Mouse (Mus musculus): ENCODE measurements around the gene E430018J23Rik. TPM values are rescaled to one million over a fixed set of nuclear protein-coding genes. Genes with fewer than 3 reads are reported as not detected.

The E430018J23Rik gene
- total and polyA plus RNA-seq, 3 experiments: 3.1 to 4.0 (median 3.5) TPM

- H3K9ac ChIP-seq (ENCODE audit: low read depth, low read length): peak within 1 kb of the TSS; percentile 91
- H3K36me3 ChIP-seq (ENCODE audit: control insufficient read depth, insufficient read depth, low read length): peaks cover 4% of the 10 kb centered on the region
- no peak for TF ChIP-seq CTCF (IDR thresholded peaks at IDR 0.05)
- peak; percentile 93 for TF ChIP-seq POLR2A (IDR thresholded peaks at IDR 0.05; ENCODE audit: insufficient read depth, low read depth, low read length)
- peak; percentile 45; the same call in 1 of the 2 replicates for TF ChIP-seq EP300 (IDR thresholded peaks at IDR 0.05; ENCODE audit: insufficient read depth, low read depth, low read length)
- WGBS: under 1% methylated on average over 71 of the region's 76 CpGs
- intact Hi-C loops (cut with DNase I): loop anchor here (2.0 to 5.0 kb wide), 2 partner anchors 91 to 267 kb away; no protein-coding TSS in a partner anchor
- DNase-seq: peak; percentile 95 to 97
- H3K4me3 ChIP-seq: peak within 1 kb of the TSS; percentile 96
- H3K27me3 ChIP-seq (ENCODE audit: control insufficient read depth, insufficient read depth, low read length): no peaks in the 10 kb centered on the region
- no peaks in the 10 kb centered on the region for H3K4me1 ChIP-seq (ENCODE audit: control insufficient read depth, insufficient read depth, low read length)
- H3K79me2 ChIP-seq (replicated peaks; ENCODE audit: control insufficient read depth, insufficient read depth, low read length): 0 out of 2 replicates have a peak, but pooled peaks cover 2% of the 10 kb centered on the region
- peak within 1 kb of the TSS; percentile 100 for H3K27ac ChIP-seq
Observed at GRCm38 (mm10) chr7:127345512-127346325, 47.7 kb downstream of the E430018J23Rik start, which contains the start of gene Zfp768. Gene Zfp768, minus strand, starts transcription at chr7:127345589.

DNA sequence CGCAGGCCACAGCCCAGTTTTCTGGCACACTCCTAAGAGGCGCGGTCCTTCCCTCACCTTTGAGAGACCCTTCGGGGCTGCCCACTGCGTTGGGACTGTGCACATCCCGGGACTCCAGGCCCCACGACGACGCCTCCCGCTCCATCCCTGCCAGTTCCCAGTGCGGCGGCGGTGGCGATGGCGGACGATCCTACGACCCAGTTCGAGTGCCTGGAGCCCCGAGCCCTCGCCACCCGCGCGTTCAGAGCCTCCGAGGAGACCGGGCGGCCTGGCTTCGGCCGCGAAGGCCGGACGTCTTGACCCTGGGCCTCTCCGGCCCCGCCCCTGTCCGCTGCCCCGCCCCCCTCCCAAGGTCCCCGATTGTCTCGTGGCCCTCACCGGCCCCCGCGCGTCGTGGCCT, 48.3 kb downstream of the E430018J23Rik start:
- intact Hi-C loops (cut with DNase I): loop anchor here (2.0 to 5.0 kb wide), 2 partner anchors 90 to 267 kb away; no protein-coding TSS in a partner anchor
- DNase-seq: no peak
- Histone ChIP-seq H3K4me1 (ENCODE audit: control insufficient read depth, insufficient read depth, low read length) (no peaks in the 10 kb centered on the region), H3K4me3 (peak overlapping the region; percentile 96), H3K27ac (peak overlapping the region; percentile 100), H3K79me2 (replicated peaks; ENCODE audit: control insufficient read depth, insufficient read depth, low read length) (0 out of 2 replicates have a peak, but pooled peaks cover 2% of the 10 kb centered on the region), H3K9ac (ENCODE audit: low read depth, low read length) (peak overlapping the region; percentile 91), H3K36me3 (ENCODE audit: control insufficient read depth, insufficient read depth, low read length) (peaks cover 4% of the 10 kb centered on the region), H3K27me3 (ENCODE audit: control insufficient read depth, insufficient read depth, low read length) (no peaks in the 10 kb centered on the region)
- TF ChIP-seq EP300 (IDR thresholded peaks at IDR 0.05; ENCODE audit: insufficient read depth, low read depth, low read length) (no peak), POLR2A (IDR thresholded peaks at IDR 0.05; ENCODE audit: insufficient read depth, low read depth, low read length) (peak; percentile 59)
- WGBS: under 1% methylated on average over 42 of the region's 42 CpGs

DNA sequence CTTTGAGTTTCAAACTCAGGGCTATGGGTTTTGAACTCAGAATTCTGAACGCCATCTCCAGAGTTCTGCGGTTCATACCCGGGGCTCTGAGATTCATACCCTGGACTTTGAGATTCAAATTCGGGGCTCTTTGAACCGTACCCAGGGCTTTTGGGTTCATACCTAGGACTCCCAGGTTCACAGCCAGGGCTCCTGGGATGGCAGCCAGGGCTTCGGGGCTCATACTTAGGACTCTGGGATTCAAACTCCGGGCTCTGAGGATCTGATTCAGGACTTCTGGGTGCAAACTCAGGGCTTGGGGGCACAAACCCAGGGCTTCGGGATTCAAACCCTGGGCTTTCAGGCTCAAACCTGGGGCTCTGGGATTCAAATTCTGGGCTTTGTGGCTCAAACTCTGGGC, 49.1 kb downstream of the E430018J23Rik start:
- Histone ChIP-seq H3K9ac (ENCODE audit: low read depth, low read length) (peak overlapping the region; percentile 91), H3K27ac (peak overlapping the region; percentile 100), H3K79me2 (replicated peaks; ENCODE audit: control insufficient read depth, insufficient read depth, low read length) (0 out of 2 replicates have a peak, but pooled peaks cover 2% of the 10 kb centered on the region), H3K27me3 (ENCODE audit: control insufficient read depth, insufficient read depth, low read length) (no peaks in the 10 kb centered on the region), H3K4me3 (peak overlapping the region; percentile 96), H3K36me3 (ENCODE audit: control insufficient read depth, insufficient read depth, low read length) (peaks cover 4% of the 10 kb centered on the region), H3K4me1 (ENCODE audit: control insufficient read depth, insufficient read depth, low read length) (no peaks in the 10 kb centered on the region)
- TF ChIP-seq EP300 (IDR thresholded peaks at IDR 0.05; ENCODE audit: insufficient read depth, low read depth, low read length): no peak
- no peak for TF ChIP-seq POLR2A (IDR thresholded peaks at IDR 0.05; ENCODE audit: insufficient read depth, low read depth, low read length)
- no peak for TF ChIP-seq CTCF (IDR thresholded peaks at IDR 0.05)
- WGBS: 74% methylated on average over 8 of the region's 8 CpGs
- intact Hi-C loops (cut with DNase I): loop anchor here (2.0 kb wide), 1 partner anchor 90 kb away; no protein-coding TSS in a partner anchor
- DNase-seq: no peak

DNA sequence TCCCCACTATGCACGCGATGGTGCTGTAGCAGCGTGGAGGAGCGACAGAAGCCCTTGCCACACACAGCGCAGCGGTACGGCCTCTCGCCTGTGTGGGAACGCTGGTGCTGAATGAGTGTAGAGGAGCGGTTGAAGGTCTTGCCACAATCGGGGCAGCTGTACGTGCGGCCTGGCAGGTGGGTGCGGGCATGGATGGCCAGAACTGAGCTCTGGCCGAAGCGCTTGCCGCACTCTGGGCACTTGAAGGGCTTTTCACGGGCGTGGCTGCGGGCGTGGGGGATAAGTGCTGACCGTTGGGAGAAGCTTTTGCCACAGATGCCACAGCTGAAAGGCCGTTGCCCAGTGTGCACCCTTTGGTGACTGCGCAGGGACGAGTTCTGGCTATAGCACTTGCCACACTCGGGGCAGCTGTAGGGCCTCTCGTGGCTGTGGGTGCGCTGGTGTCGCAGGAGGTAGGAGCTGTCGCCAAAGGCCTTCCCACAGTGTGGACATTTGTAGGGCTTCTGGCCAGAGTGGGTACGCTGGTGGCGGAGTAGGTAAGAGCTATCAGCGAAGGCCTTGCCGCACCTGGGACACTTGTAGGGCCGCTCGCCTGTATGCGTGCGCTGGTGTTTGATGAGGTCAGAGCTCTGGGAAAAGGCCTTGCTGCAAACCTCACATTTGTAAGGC, 49.9 kb downstream of the E430018J23Rik start:
- intact Hi-C loops (cut with DNase I): loop anchor here (2.0 kb wide), 1 partner anchor 89 kb away; no protein-coding TSS in a partner anchor
- no peak overlapping the region for H3K9ac ChIP-seq (ENCODE audit: low read depth, low read length)

GRCm38 (mm10) chr7:127342888-127343287, 50.5 kb downstream of the E430018J23Rik start:
- DNase-seq: no peak
- Histone ChIP-seq H3K4me1 (ENCODE audit: control insufficient read depth, insufficient read depth, low read length) (no peaks in the 10 kb centered on the region), H3K27me3 (ENCODE audit: control insufficient read depth, insufficient read depth, low read length) (no peaks in the 10 kb centered on the region), H3K79me2 (replicated peaks; ENCODE audit: control insufficient read depth, insufficient read depth, low read length) (0 out of 2 replicates have a peak, but pooled peaks cover 2% of the 10 kb centered on the region), H3K27ac (no peak overlapping the region), H3K36me3 (ENCODE audit: control insufficient read depth, insufficient read depth, low read length) (peaks cover 4% of the 10 kb centered on the region), H3K4me3 (no peak overlapping the region), H3K9ac (ENCODE audit: low read depth, low read length) (no peak overlapping the region)
- TF ChIP-seq CTCF (IDR thresholded peaks at IDR 0.05) (no peak), EP300 (IDR thresholded peaks at IDR 0.05; ENCODE audit: insufficient read depth, low read depth, low read length) (no peak), POLR2A (IDR thresholded peaks at IDR 0.05; ENCODE audit: insufficient read depth, low read depth, low read length) (no peak)
- intact Hi-C loops (cut with DNase I): no loop called here
- 82% methylated on average over 7 of the region's 7 CpGs for WGBS

More for the DNA sequence above, 49.9 kb downstream of the E430018J23Rik start:
- no peaks in the 10 kb centered on the region for H3K4me1 ChIP-seq (ENCODE audit: control insufficient read depth, insufficient read depth, low read length)
- H3K36me3 ChIP-seq (ENCODE audit: control insufficient read depth, insufficient read depth, low read length): peaks cover 4% of the 10 kb centered on the region
- 0 out of 2 replicates have a peak, but pooled peaks cover 2% of the 10 kb centered on the region for H3K79me2 ChIP-seq (replicated peaks; ENCODE audit: control insufficient read depth, insufficient read depth, low read length)
- H3K27ac ChIP-seq: no peak overlapping the region
- no peaks in the 10 kb centered on the region for H3K27me3 ChIP-seq (ENCODE audit: control insufficient read depth, insufficient read depth, low read length)
- no peak overlapping the region for H3K4me3 ChIP-seq
- WGBS: 84% methylated on average over 38 of the region's 38 CpGs
- DNase-seq: peak in 1 of 2 experiments; percentile 14
- TF ChIP-seq POLR2A (IDR thresholded peaks at IDR 0.05; ENCODE audit: insufficient read depth, low read depth, low read length) (no peak), CTCF (IDR thresholded peaks at IDR 0.05) (no peak), EP300 (IDR thresholded peaks at IDR 0.05; ENCODE audit: insufficient read depth, low read depth, low read length) (no peak)
